Mouse (Mus musculus) G1E (cell line): ENCODE results near the gene Pzp. TPM values are rescaled to one million over a fixed set of nuclear protein-coding genes. Genes with fewer than 3 reads are reported as not detected.

ENCODE experiments used
- ATAC-seq: 2 replicates; pipeline ENCODE4 v1.8.0; 2016; ENCODE audit warnings: mild to moderate bottlenecking; ENCODE audit not compliant: insufficient number of reproducible peaks, poor library complexity, low FRiP score, severe bottlenecking; ENCODE audit errors: extremely low read depth
- DNase-seq: peaks from one replicate; pipeline ENCODE4 v3.0.0; 2012; ENCODE audit warnings: low spot score
- H3K27me3 ChIP-seq: 2 replicates; pipeline ENCODE4 v1.6.1; 2012; ENCODE audit warnings: mild to moderate bottlenecking, low read length, inconsistent platforms; ENCODE audit not compliant: insufficient read depth
- H3K36me3 ChIP-seq: replicated peaks from 2 replicates; pipeline ENCODE3; 2012; ENCODE audit warnings: mild to moderate bottlenecking, inconsistent platforms
- H3K4me1 ChIP-seq: 2 replicates; pipeline ENCODE4 v1.6.1; 2012; ENCODE audit warnings: low read depth, low read length, inconsistent platforms, mixed read lengths; ENCODE audit not compliant: insufficient read depth
- H3K4me3 ChIP-seq: 2 replicates; pipeline ENCODE4 v1.5.1; 2012; ENCODE audit warnings: low read depth, mild to moderate bottlenecking, inconsistent platforms, low read length, moderate library complexity, mixed read lengths
- H3K9me3 ChIP-seq: replicated peaks from 2 replicates; pipeline ENCODE4 v1.6.1; 2012; ENCODE audit warnings: inconsistent platforms
- CTCF ChIP-seq: IDR thresholded peaks from 2 replicates; pipeline ENCODE4 v1.5.1; 2012; ENCODE audit warnings: low read depth, low read length, inconsistent platforms, mixed read lengths
- GATA1 ChIP-seq: IDR thresholded peaks from 2 replicates; pipeline ENCODE4 v1.6.1; 2012; ENCODE audit warnings: borderline replicate concordance, low read length, inconsistent platforms, mixed read lengths
- GATA2 ChIP-seq: IDR thresholded peaks from 2 replicates; pipeline ENCODE4 v1.6.1; 2012; ENCODE audit warnings: low read depth, low read length, inconsistent platforms, borderline replicate concordance
- POLR2AphosphoS5 ChIP-seq: IDR thresholded peaks from 2 replicates; pipeline ENCODE4 v1.6.1; 2012; ENCODE audit warnings: low read depth, low read length, inconsistent platforms; ENCODE audit not compliant: insufficient replicate concordance
- TAL1 ChIP-seq: conservative IDR thresholded peaks from 2 replicates; pipeline ENCODE4 v1.6.1; 2012; ENCODE audit warnings: low read depth, low read length, inconsistent platforms, mixed read lengths
- polyA plus RNA-seq: library from polyadenylated mRNA; stranded (reverse); fragments of >175 nt; gene quantifications from 2 replicates; pipeline ENCODE4 v1.2.3, GENCODE M21; 2012
- total RNA-seq, 2 experiments: library from RNA; stranded (forward) in 1 of 2; stranded (reverse) in 1 of 2; fragments of 200-1000 nt in 1 of 2; fragments of >200 nt in 1 of 2; fragmentation: Nextera tagmentation in 1 of 2; gene quantifications; 2 replicates each; pipeline ENCODE4 v1.2.3; 2014 to 2017

The Pzp gene
- not detected in 2 replicates for total RNA-seq (2014; fragmentation: Nextera tagmentation)
- total RNA-seq (2017), result 0.05 TPM in 1 of 2 replicates, not detected in the other
- not detected in 2 replicates for polyA plus RNA-seq

DNA sequence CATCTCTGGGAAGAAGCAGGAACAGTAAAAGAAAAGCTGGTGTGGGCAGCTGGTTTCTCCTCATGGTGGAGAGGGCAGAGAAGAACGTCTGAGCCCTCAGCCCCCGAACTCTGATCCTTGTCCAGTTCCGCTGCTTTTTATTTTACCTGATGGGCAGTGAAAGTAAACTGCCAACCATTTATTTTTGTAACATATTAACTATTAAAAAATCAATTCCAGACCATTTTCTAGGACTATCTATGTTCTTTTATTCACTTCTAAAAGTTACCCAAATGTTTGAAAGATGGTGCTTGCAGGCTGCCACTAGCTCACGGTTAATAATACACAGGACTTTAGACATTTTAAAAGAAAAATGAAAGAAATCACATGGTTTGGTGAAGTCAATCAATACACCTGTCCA is at the start of gene Pzp:
TSS of gene Pzp (minus strand) at position 120 of the 400 bp plus-strand sequence.
- H3K36me3 ChIP-seq, result no peaks in the 10 kb centered on the region

DNA sequence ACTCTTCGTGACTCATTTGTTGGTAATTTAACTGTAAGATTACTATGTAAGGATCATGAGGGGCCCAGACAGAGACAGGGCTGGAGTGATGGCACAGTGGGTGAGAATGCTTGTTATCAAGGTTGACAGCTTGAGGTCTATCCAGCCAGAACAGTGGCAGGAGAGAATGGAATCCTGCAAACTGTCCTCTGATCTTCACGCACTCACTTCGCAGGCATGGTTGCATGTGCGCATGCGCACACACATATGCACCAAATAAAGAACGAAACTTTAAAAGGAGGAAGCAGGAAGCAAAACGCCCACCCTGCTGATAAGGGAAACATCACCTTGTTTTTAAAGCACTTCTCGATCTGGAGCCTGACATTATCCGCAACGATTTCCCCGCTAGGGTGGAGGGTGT is 40.1 kb upstream of the Pzp start:
- Histone ChIP-seq H3K36me3 (no peaks in the 10 kb centered on the region), H3K9me3 (peaks cover 42% of the 10 kb centered on the region), H3K27me3 (no peaks in the 10 kb centered on the region), H3K4me1 (no peaks in the 10 kb centered on the region), H3K4me3 (no peak overlapping the region)
- TF ChIP-seq GATA1, result no peak
- no peak for TF ChIP-seq CTCF
- TF ChIP-seq GATA2, result no peak
- TF ChIP-seq POLR2AphosphoS5, result no peak
- TF ChIP-seq TAL1, result no peak
- no peak for DNase-seq
- ATAC-seq, result no peak

More for the DNA sequence above, at the start of gene Pzp:
- no peak for TF ChIP-seq POLR2AphosphoS5
- no peak for TF ChIP-seq CTCF
- no peak for TF ChIP-seq TAL1
- no peak for TF ChIP-seq GATA2
- TF ChIP-seq GATA1, result no peak
- ATAC-seq (no peak), DNase-seq (no peak)
- Histone ChIP-seq H3K4me1 (no peaks in the 10 kb centered on the region), H3K4me3 (no peak within 1 kb of the TSS), H3K9me3 (peaks cover 25% of the 10 kb centered on the region), H3K27me3 (no peaks in the 10 kb centered on the region)

- no peaks in the 10 kb centered on the region for H3K4me1 ChIP-seq
- no peaks in the 10 kb centered on the region for H3K27me3 ChIP-seq
- DNase-seq (no peak), ATAC-seq (no peak)
- no peak overlapping the region for H3K4me3 ChIP-seq
- H3K9me3 ChIP-seq, result peaks cover 43% of the 10 kb centered on the region
- no peaks in the 10 kb centered on the region for H3K36me3 ChIP-seq
- TF ChIP-seq GATA2 (no peak), CTCF (no peak), GATA1 (no peak), POLR2AphosphoS5 (no peak), TAL1 (no peak)
Observed at GRCm38 (mm10) chr6:128554049-128554448, 27.5 kb upstream of the Pzp start.

- no peak for ATAC-seq
- H3K27me3 ChIP-seq, result no peaks in the 10 kb centered on the region
Observed at GRCm38 (mm10) chr6:128549463-128550452, 23.2 kb upstream of the Pzp start.

DNA sequence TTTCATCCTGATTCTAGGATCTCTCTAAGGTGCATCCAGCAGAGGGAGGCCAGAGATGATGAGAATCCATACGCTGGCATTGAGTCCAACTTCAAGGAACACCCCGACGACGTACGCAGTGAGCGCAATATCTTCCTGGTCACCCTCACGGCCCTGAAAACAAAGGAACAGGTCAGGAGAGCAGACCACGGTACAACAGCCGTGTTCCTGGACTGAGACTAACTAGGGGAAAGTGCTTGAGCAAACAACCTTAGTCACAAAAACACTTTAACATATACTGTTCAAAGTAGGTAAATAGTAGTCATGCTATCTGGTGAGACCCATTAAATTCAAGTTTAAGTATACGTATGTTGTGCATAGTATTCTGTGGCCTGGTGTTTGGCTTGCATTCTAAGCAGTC is 22.0 kb upstream of the Pzp start:
- Histone ChIP-seq H3K36me3 (no peaks in the 10 kb centered on the region), H3K4me1 (no peaks in the 10 kb centered on the region), H3K4me3 (no peak overlapping the region), H3K27me3 (no peaks in the 10 kb centered on the region), H3K9me3 (peaks cover 45% of the 10 kb centered on the region)
- ATAC-seq (no peak), DNase-seq (no peak)
- TF ChIP-seq TAL1 (no peak), GATA2 (no peak), GATA1 (no peak), CTCF (no peak), POLR2AphosphoS5 (no peak)

More at GRCm38 (mm10) chr6:128549463-128550452, 23.2 kb upstream of the Pzp start:
- TF ChIP-seq GATA2 (no peak), POLR2AphosphoS5 (no peak), TAL1 (no peak), GATA1 (no peak), CTCF (no peak)
- Histone ChIP-seq H3K36me3 (no peaks in the 10 kb centered on the region), H3K9me3 (peaks cover 46% of the 10 kb centered on the region), H3K4me3 (no peak overlapping the region), H3K4me1 (no peaks in the 10 kb centered on the region)
- no peak for DNase-seq

- no peak for ATAC-seq
- TF ChIP-seq CTCF (no peak), GATA2 (no peak), GATA1 (no peak), POLR2AphosphoS5 (no peak), TAL1 (no peak)
- DNase-seq, result no peak
- Histone ChIP-seq H3K36me3 (no peaks in the 10 kb centered on the region), H3K4me1 (no peaks in the 10 kb centered on the region), H3K4me3 (no peak overlapping the region), H3K9me3 (peaks cover 46% of the 10 kb centered on the region), H3K27me3 (no peaks in the 10 kb centered on the region)
Observed at GRCm38 (mm10) chr6:128545402-128545801, 18.9 kb upstream of the Pzp start.
